Mouse (Mus musculus): ENCODE results near the gene Tmem183a.

- TF ChIP-seq E2F4 (IDR thresholded peaks at IDR 0.05; ENCODE audit: insufficient read depth) (no peak), POLR2AphosphoS2 (IDR thresholded peaks at IDR 0.05; ENCODE audit: insufficient read length, low read depth) (no peak), POLR2A (IDR thresholded peaks at IDR 0.05; ENCODE audit: insufficient read length, low read depth) (no peak), MAX (IDR thresholded peaks at IDR 0.05; ENCODE audit: low read depth) (no peak), MYOG (IDR thresholded peaks at IDR 0.05; ENCODE audit: control insufficient read depth in 1 of 3, insufficient read depth in 1 of 3, insufficient read length in 2 of 3, low read depth in 2 of 3) (no peak), TCF12 (IDR thresholded peaks at IDR 0.05; ENCODE audit: insufficient read depth, poor library complexity, severe bottlenecking) (no peak), CEBPB (IDR thresholded peaks at IDR 0.05; ENCODE audit: insufficient read depth, poor library complexity, severe bottlenecking) (no peak), MYOD1 (IDR thresholded peaks at IDR 0.05; ENCODE audit: control insufficient read depth in 1 of 3, insufficient read length in 2 of 3, low read depth in 2 of 3) (no peak), USF1 (IDR thresholded peaks at IDR 0.05; ENCODE audit: low read depth) (no peak), REST (IDR thresholded peaks at IDR 0.05; ENCODE audit: insufficient read depth, insufficient read length) (no peak), TCF3 (IDR thresholded peaks at IDR 0.05; ENCODE audit: insufficient read length, low read depth) (no peak), SRF (IDR thresholded peaks at IDR 0.05; ENCODE audit: control insufficient read depth, insufficient read length, low read depth) (no peak)
Observed at GRCm38 (mm10) chr1:134315181-134315580, 46.6 kb downstream of the Tmem183a start.
